Mouse (Mus musculus): Measurements from ENCODE around the gene Cd300lf.

DNA sequence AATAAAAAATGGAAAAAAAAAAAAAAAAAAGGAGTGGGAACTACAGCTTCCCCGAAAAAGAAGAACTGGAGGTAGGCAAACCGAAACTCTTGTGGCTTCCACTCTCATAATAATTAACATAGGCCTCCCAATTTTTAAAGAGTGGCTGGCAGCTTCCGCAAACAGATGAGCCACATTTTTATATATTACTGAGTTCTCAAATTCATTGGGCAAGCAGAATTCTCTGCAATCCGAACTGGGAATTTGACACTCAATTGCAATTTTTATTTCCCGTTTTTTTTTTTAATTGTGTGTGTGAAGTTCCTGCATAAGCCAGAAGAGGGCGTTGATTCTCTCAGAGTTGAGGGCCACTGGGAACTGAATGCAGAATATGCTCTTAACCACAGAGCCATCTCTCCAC, 67.0 kb downstream of the Cd300lf start:
- TF ChIP-seq CTCF (IDR thresholded peaks at IDR 0.05; ENCODE audit: borderline replicate concordance, insufficient read depth, low read depth, low read length) (peak; percentile 15; the same call in 1 of the 2 replicates), POLR2A (IDR thresholded peaks at IDR 0.05; ENCODE audit: borderline replicate concordance, insufficient read depth, low read length) (no peak)

Measured in cerebellum, adult 2 months (tissue).